Mouse (Mus musculus) embryonic facial prominence, embryonic 10.5 days (tissue): ENCODE results near the gene Tmem160. TPM values are rescaled to one million over a fixed set of nuclear protein-coding genes. Genes with fewer than 3 reads are reported as not detected.
A peak's percentile ranks its signal among the peaks of the same experiment; 100 is the strongest.

Experiments
- DNase-seq: peaks from one replicate; pipeline ENCODE4 v3.0.0-alpha.2; 2017; ENCODE audit warnings: low spot score
- H3K27ac ChIP-seq: fragments of 300-500 bp; sonication (generic); replicated peaks from 2 replicates; pipeline ENCODE4 v1.5.1; 2016; ENCODE audit warnings: mild to moderate bottlenecking
- H3K27me3 ChIP-seq: fragments of 300-500 bp; sonication (generic); replicated peaks from 2 replicates; pipeline ENCODE4 v1.6.1; 2016; ENCODE audit warnings: low read depth, mild to moderate bottlenecking; ENCODE audit not compliant: poor library complexity, severe bottlenecking
- H3K36me3 ChIP-seq: fragments of 300-500 bp; sonication (generic); replicated peaks from 2 replicates; pipeline ENCODE4 v1.6.1; 2016; ENCODE audit warnings: mild to moderate bottlenecking, moderate library complexity
- H3K4me1 ChIP-seq: fragments of 300-500 bp; sonication (generic); 2 replicates; pipeline ENCODE4 v1.6.1; 2016
- H3K4me3 ChIP-seq: fragments of 300-500 bp; sonication (generic); 2 replicates; pipeline ENCODE4 v1.5.1; 2016; ENCODE audit warnings: mild to moderate bottlenecking, moderate library complexity
- H3K9me3 ChIP-seq: fragments of 300-500 bp; sonication (generic); 2 replicates; pipeline ENCODE4 v1.6.1; 2016; ENCODE audit warnings: mild to moderate bottlenecking
- WGBS: fragments of 180-500 bp; shearing (Covaris S2); methylation state at CpG from one replicate; pipeline ENCODE4 v1.1.7; 2016; 5-methylcytosine and 5-hydroxymethylcytosine counted together
- polyA plus RNA-seq: library from polyadenylated mRNA; unstranded; fragments of >200 nt; fragmentation: Nextera tagmentation; extraction: Ambion mirVana; gene quantifications from 2 replicates; pipeline ENCODE4 v1.2.1, GENCODE M21; 2016

Gene Tmem160
- polyA plus RNA-seq, 1 experiment from 2014 or later = 76.4 TPM

DNA sequence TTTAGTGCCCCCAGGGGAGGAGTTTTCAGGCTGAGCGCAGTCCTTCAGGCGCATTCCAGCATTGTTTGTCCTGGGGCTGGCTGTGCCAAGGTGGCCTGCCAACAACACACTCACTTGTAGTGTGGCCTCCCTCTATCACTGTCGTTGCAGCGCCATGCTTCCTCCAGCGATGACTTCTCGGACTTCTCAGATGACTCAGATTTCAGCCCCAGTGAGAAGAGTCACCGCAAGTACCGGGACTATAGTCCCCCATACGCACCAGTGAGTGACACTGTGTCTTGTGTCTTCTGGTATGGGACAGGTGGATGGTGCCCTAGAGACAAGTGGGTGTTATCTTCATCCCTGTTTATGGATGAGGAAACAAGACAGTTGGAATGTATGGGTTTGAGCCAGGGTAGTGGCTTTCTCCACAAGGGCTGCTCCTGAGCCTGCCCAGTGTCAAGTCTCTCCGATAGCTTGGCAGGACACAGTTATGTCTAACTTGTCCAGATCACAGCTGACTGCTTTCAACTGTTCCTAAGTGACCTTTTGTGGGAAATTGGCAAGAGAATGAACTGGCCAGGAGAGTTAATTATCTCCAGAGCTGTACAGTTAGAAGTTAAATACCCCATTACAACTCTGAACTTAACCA lies 35.3 kb upstream of the Tmem160 start:
- no peak for DNase-seq
- WGBS = 93% methylated on average over 10 of the region's 10 CpGs
- H3K27me3 ChIP-seq = no peaks in the 10 kb centered on the region; the same call in 1 of the 2 replicates
- H3K4me3 ChIP-seq = no peak overlapping the region
- H3K9me3 ChIP-seq = no peaks in the 10 kb centered on the region
- peaks cover 18% of the 10 kb centered on the region; the same call in 1 of the 2 replicates for H3K4me1 ChIP-seq
- no peak overlapping the region for H3K27ac ChIP-seq
- peaks cover 91% of the 10 kb centered on the region for H3K36me3 ChIP-seq

- 93% methylated on average over 5 of the region's 5 CpGs for WGBS
- Histone ChIP-seq H3K9me3 (no peaks in the 10 kb centered on the region), H3K27ac (no peak overlapping the region), H3K4me3 (no peak overlapping the region), H3K27me3 (no peaks in the 10 kb centered on the region; the same call in 1 of the 2 replicates), H3K36me3 (peaks cover 98% of the 10 kb centered on the region), H3K4me1 (0 out of 2 replicates have a peak, but pooled peaks cover 7% of the 10 kb centered on the region)
- no peak for DNase-seq
Measured at GRCm38 (mm10) chr7:16418713-16419112, 33.9 kb upstream of the Tmem160 start.

DNA sequence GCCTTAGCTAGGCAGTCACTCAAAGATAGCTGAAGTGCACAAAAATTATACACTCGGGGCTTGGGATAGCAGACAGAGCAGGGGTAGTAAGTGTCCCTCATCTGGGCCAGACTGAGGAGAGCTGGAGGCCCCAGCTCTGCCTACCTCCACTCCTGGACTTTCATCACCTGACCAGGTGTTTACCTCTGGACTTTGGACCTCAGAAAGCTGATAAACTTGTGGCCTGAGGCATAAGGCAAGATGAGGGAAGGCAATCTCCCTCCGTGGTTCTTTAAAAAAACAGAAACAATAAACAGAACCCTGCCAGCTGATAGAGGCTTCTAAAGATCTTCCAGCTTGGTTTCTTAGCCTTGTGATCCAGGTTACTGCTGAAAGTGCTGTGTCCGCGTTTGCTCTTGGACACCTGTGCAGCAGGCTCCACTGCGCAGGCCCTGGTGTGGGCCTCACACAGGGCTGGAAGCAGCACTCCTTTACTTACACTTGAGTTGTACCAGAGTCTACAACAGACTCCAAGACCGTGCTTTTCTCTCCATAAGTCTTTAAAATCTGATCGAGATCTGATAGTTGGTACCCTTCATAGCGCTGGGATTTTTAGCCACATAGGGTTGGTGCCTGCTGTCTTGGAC lies 32.0 kb upstream of the Tmem160 start:
- Histone ChIP-seq H3K4me3 (no peak overlapping the region), H3K36me3 (peaks cover 100% of the 10 kb centered on the region), H3K4me1 (no peaks in the 10 kb centered on the region), H3K9me3 (no peaks in the 10 kb centered on the region), H3K27me3 (no peaks in the 10 kb centered on the region; the same call in 1 of the 2 replicates), H3K27ac (no peak overlapping the region)
- DNase-seq = no peak
- 93% methylated on average over 8 of the region's 8 CpGs for WGBS

GRCm38 (mm10) chr7:16422222-16422856 lies 30.2 kb upstream of the Tmem160 start:
- no peak for DNase-seq
- Histone ChIP-seq H3K36me3 (peaks cover 100% of the 10 kb centered on the region), H3K4me1 (no peaks in the 10 kb centered on the region), H3K9me3 (no peaks in the 10 kb centered on the region), H3K27me3 (no peaks in the 10 kb centered on the region; the same call in 1 of the 2 replicates), H3K27ac (no peak overlapping the region), H3K4me3 (no peak overlapping the region)
- WGBS = 88% methylated on average over 18 of the region's 18 CpGs

- Histone ChIP-seq H3K4me1 (no peaks in the 10 kb centered on the region), H3K27me3 (no peaks in the 10 kb centered on the region), H3K27ac (no peak overlapping the region), H3K36me3 (peaks cover 100% of the 10 kb centered on the region), H3K4me3 (no peak overlapping the region), H3K9me3 (no peaks in the 10 kb centered on the region)
- 90% methylated on average over 9 of the region's 9 CpGs for WGBS
- DNase-seq = no peak
Measured at GRCm38 (mm10) chr7:16423731-16424130, 28.8 kb upstream of the Tmem160 start.

DNA sequence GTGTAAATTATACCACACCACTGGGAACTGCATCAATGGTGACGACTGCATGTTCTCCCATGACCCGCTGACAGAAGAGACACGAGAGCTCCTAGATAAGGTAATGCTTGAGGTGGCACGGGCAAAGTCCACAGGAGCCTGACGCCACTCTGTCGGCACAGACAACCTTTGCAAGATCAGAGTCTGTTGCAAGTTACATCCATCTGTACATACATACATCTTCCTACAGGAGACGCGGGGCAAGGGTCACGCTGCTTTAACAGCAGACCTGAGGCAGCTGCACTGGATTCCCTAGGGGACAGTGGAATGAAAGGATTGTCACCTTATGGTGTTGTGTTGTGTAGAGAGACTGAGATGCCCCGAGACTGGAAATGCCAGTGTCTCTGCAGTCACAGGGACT lies 26.9 kb upstream of the Tmem160 start:
- Histone ChIP-seq H3K36me3 (peaks cover 100% of the 10 kb centered on the region), H3K27ac (no peak overlapping the region), H3K9me3 (no peaks in the 10 kb centered on the region), H3K27me3 (no peaks in the 10 kb centered on the region), H3K4me3 (no peak overlapping the region), H3K4me1 (no peaks in the 10 kb centered on the region)
- no peak for DNase-seq
- WGBS = 90% methylated on average over 10 of the region's 10 CpGs

- no peaks in the 10 kb centered on the region for H3K4me1 ChIP-seq
- H3K27me3 ChIP-seq = no peaks in the 10 kb centered on the region
- H3K4me3 ChIP-seq = no peak overlapping the region
- no peaks in the 10 kb centered on the region for H3K9me3 ChIP-seq
- 61% methylated on average over 4 of the region's 4 CpGs for WGBS
- H3K27ac ChIP-seq = no peak overlapping the region
- peaks cover 100% of the 10 kb centered on the region for H3K36me3 ChIP-seq
- DNase-seq = peak; percentile 77
Measured at GRCm38 (mm10) chr7:16426129-16426729, 26.4 kb upstream of the Tmem160 start.

- Histone ChIP-seq H3K36me3 (peaks cover 89% of the 10 kb centered on the region), H3K4me1 (no peaks in the 10 kb centered on the region), H3K4me3 (no peak overlapping the region), H3K9me3 (no peaks in the 10 kb centered on the region), H3K27me3 (no peaks in the 10 kb centered on the region), H3K27ac (no peak overlapping the region)
- WGBS = 77% methylated on average over 3 of the region's 3 CpGs
- no peak for DNase-seq
Measured at GRCm38 (mm10) chr7:16433352-16433971, 19.1 kb upstream of the Tmem160 start.

- WGBS = 88% methylated on average over 9 of the region's 9 CpGs
Measured at GRCm38 (mm10) chr7:16435088-16435487, 17.5 kb upstream of the Tmem160 start.

DNA sequence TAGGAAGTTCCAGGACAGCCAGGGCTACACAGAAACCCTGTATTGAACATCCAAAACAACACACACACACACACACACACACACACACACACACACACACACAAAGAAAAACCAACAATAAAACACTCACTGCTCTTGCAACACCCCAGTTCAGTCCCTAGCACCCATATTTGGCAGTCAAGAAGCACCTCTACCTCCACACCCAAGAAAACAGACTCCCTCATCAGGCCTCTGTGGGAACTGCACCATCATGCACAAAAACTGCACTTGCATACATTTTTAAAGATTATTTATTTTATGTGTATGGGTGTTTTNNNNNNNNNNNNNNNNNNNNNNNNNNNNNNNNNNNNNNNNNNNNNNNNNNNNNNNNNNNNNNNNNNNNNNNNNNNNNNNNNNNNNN lies 11.3 kb upstream of the Tmem160 start:
- Histone ChIP-seq H3K4me1 (no peaks in the 10 kb centered on the region), H3K36me3 (peaks cover 11% of the 10 kb centered on the region), H3K9me3 (no peaks in the 10 kb centered on the region), H3K27me3 (no peaks in the 10 kb centered on the region), H3K4me3 (no peak overlapping the region), H3K27ac (no peak overlapping the region)
- DNase-seq = no peak

More at GRCm38 (mm10) chr7:16435088-16435487, 17.5 kb upstream of the Tmem160 start:
- Histone ChIP-seq H3K9me3 (no peaks in the 10 kb centered on the region), H3K4me1 (no peaks in the 10 kb centered on the region), H3K36me3 (peaks cover 73% of the 10 kb centered on the region), H3K27me3 (no peaks in the 10 kb centered on the region), H3K27ac (no peak overlapping the region), H3K4me3 (no peak overlapping the region)
- no peak for DNase-seq

DNA sequence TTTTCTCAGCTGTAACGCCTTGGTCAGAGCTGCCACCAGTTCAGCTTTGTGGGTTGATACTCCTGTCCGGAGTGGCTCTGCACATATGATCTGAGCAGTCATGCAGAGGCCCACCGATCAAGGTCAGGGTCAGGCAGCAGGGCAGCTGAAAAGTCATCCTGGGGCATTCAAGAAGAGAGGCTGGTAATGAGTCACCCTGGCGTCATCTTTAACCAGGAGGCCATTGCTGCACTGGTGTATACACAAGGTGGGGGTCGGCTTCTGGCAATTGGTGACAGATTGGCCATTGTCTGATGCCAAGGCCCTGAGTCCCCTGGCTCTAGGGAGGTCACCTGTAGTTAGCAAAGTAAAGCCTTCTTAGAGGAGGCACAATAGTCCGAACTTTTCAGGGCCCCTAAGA lies 923 bp upstream of the Tmem160 start:
- peaks cover 18% of the 10 kb centered on the region for H3K36me3 ChIP-seq
- no peaks in the 10 kb centered on the region for H3K9me3 ChIP-seq
- H3K27me3 ChIP-seq = no peaks in the 10 kb centered on the region
- 81% methylated on average over 6 of the region's 6 CpGs for WGBS
- no peak for DNase-seq
- H3K27ac ChIP-seq = no peak overlapping the region
- no peak overlapping the region for H3K4me3 ChIP-seq
- H3K4me1 ChIP-seq = peaks cover 13% of the 10 kb centered on the region

- Histone ChIP-seq H3K27me3 (no peaks in the 10 kb centered on the region), H3K27ac (peak overlapping the region; percentile 82), H3K36me3 (peaks cover 33% of the 10 kb centered on the region), H3K4me3 (peak overlapping the region; percentile 85), H3K9me3 (0 out of 2 replicates have a peak, but pooled peaks cover 2% of the 10 kb centered on the region), H3K4me1 (peaks cover 13% of the 10 kb centered on the region)
- DNase-seq = peak; percentile 77
- WGBS = under 1% methylated on average over 23 of the region's 23 CpGs
Measured at GRCm38 (mm10) chr7:16453118-16453711, 636 bp downstream of the Tmem160 start.
